Mouse (Mus musculus) liver, adult 2 months (tissue): Measurements from ENCODE around the gene Gm27029.

ENCODE experiments used
- CTCF ChIP-seq: fragments of 200-500 bp; IDR thresholded peaks from 2 replicates; pipeline ENCODE4 v1.5.1; 2011; ENCODE audit warnings: low read depth, low read length, control low read depth
- POLR2A ChIP-seq: fragments of 200-500 bp; IDR thresholded peaks from 2 replicates; pipeline ENCODE4 v1.6.1; 2011; ENCODE audit warnings: low read length, control low read depth; ENCODE audit not compliant: insufficient read depth; ENCODE audit errors: extremely low read depth

- no peak for TF ChIP-seq POLR2A
- TF ChIP-seq CTCF, result peak; percentile 48
Measured at GRCm38 (mm10) chr11:101450394-101450793, 25.8 kb upstream of the Gm27029 start.
